Mouse (Mus musculus): ENCODE data around the gene Gm17402. TPM values are rescaled to one million over a fixed set of nuclear protein-coding genes. Genes with fewer than 3 reads are reported as not detected.

Gene Gm17402
- polyA plus RNA-seq, 1 experiment from 2014 or later, result not detected

DNA sequence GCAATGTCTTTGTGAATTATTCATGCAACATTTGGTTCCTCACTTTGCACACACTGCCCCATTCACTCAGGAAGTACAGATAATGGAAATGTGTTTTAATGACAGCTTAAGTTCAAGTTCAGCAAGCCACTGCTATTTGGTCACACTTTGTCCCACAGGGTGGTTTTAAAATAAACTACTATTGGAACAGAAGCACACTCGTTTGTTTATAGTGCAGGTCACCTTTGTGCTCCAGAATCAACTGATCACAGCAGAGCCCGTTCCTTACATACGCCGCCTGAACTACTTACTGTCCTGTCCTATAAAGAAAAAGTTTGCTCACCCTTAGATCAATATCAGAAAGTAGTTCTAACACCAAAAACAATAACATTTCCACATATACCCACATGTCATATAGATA, 52.5 kb downstream of the Gm17402 start:
- Histone ChIP-seq H3K36me3 (ENCODE audit: control insufficient read depth, insufficient read depth, low read length) (no peaks in the 10 kb centered on the region), H3K9ac (replicated peaks; ENCODE audit: low read depth, low read length) (no peak overlapping the region), H3K4me3 (ENCODE audit: low read depth, low read length) (no peak overlapping the region), H3K27ac (ENCODE audit: low read depth, low read length) (no peak overlapping the region), H3K4me2 (ENCODE audit: low read depth, low read length) (no peak overlapping the region), H3K9me3 (ENCODE audit: control insufficient read depth, low read length) (no peaks in the 10 kb centered on the region), H3K4me1 (ENCODE audit: control insufficient read depth, insufficient read depth, low read length) (no peaks in the 10 kb centered on the region), H3K27me3 (ENCODE audit: control insufficient read depth, insufficient read depth, low read length) (no peaks in the 10 kb centered on the region)
- 72% methylated on average over 4 of the region's 4 CpGs for WGBS
- ATAC-seq (ENCODE audit: low read depth), result no peak

Other genes with a start within 250 kb of the Gm17402 start
- gene Mlf1, start 1.1 kb downstream of the Gm17402 start, polyA plus RNA-seq (2014; fragmentation: Nextera tagmentation; extraction: Ambion mirVana), result 16.2 and 16.3 TPM in 2 replicates
- 31.3 and 38.1 TPM in 2 replicates for gene Gfm1, start 54.9 kb upstream of the Gm17402 start, polyA plus RNA-seq (2014; fragmentation: Nextera tagmentation; extraction: Ambion mirVana)
- gene Lxn, start 88.8 kb upstream of the Gm17402 start, polyA plus RNA-seq (2014; fragmentation: Nextera tagmentation; extraction: Ambion mirVana), result 271 and 279 TPM in 2 replicates
- 2.3 and 2.7 TPM in 2 replicates for gene Rarres1, start 140.4 kb upstream of the Gm17402 start, polyA plus RNA-seq (2014; fragmentation: Nextera tagmentation; extraction: Ambion mirVana)
- 30.6 and 40.1 TPM in 2 replicates for gene Mfsd1, start 207.6 kb upstream of the Gm17402 start, polyA plus RNA-seq (2014; fragmentation: Nextera tagmentation; extraction: Ambion mirVana)